Mouse (Mus musculus): Measurements from ENCODE around the gene Exd2. TPM values are rescaled to one million over a fixed set of nuclear protein-coding genes. Genes with fewer than 3 reads are reported as not detected.

Exd2 gene
- polyA plus RNA-seq, 1 experiment from 2014 or later: 34.9 TPM

- no peaks in the 10 kb centered on the region for H3K9me3 ChIP-seq (replicated peaks; ENCODE audit: control insufficient read depth, low read length)
- DNase-seq (ENCODE audit: low spot score): peak; percentile 41
- H3K4me3 ChIP-seq (ENCODE audit: low read depth, low read length): peak overlapping the region; percentile 53
- no peak for ATAC-seq (replicated peaks; ENCODE audit: insufficient number of reproducible peaks, low FRiP score, low TSS enrichment, low read depth)
- H3K36me3 ChIP-seq (replicated peaks; ENCODE audit: control insufficient read depth, insufficient read depth, low read depth, low read length): no peaks in the 10 kb centered on the region
- H3K27me3 ChIP-seq (ENCODE audit: control insufficient read depth, insufficient read depth, low read length): no peaks in the 10 kb centered on the region
- no peaks in the 10 kb centered on the region for H3K4me1 ChIP-seq (ENCODE audit: control insufficient read depth, insufficient read depth, low read length)
- no peak overlapping the region for H3K27ac ChIP-seq (replicated peaks; ENCODE audit: low read depth, low read length)
- H3K9ac ChIP-seq (replicated peaks; ENCODE audit: low read length): peak overlapping the region; percentile 59
- WGBS: 9% methylated on average over 17 of the region's 17 CpGs
- H3K4me2 ChIP-seq (ENCODE audit: low read depth, low read length): peak overlapping the region; percentile 80
These were observed 873 bp downstream of the Exd2 start for GRCm38 (mm10) chr12:80463666-80464269.

- H3K4me3 ChIP-seq (ENCODE audit: low read depth, low read length): no peak overlapping the region
- 87% methylated on average over 2 of the region's 2 CpGs for WGBS
- H3K36me3 ChIP-seq (replicated peaks; ENCODE audit: control insufficient read depth, insufficient read depth, low read depth, low read length): no peaks in the 10 kb centered on the region
- ATAC-seq (replicated peaks; ENCODE audit: insufficient number of reproducible peaks, low FRiP score, low TSS enrichment, low read depth): no peak
- H3K27me3 ChIP-seq (ENCODE audit: control insufficient read depth, insufficient read depth, low read length): no peaks in the 10 kb centered on the region
- no peak overlapping the region for H3K9ac ChIP-seq (replicated peaks; ENCODE audit: low read length)
- DNase-seq (ENCODE audit: low spot score): no peak
- no peaks in the 10 kb centered on the region for H3K9me3 ChIP-seq (replicated peaks; ENCODE audit: control insufficient read depth, low read length)
- no peaks in the 10 kb centered on the region for H3K4me1 ChIP-seq (ENCODE audit: control insufficient read depth, insufficient read depth, low read length)
- no peak overlapping the region for H3K27ac ChIP-seq (replicated peaks; ENCODE audit: low read depth, low read length)
- H3K4me2 ChIP-seq (ENCODE audit: low read depth, low read length): no peak overlapping the region
These were observed 7.3 kb downstream of the Exd2 start for GRCm38 (mm10) chr12:80470206-80470605.

GRCm38 (mm10) chr12:80471926-80472325, 9.0 kb downstream of the Exd2 start:
- Histone ChIP-seq H3K27ac (replicated peaks; ENCODE audit: low read depth, low read length) (no peak overlapping the region), H3K9ac (replicated peaks; ENCODE audit: low read length) (no peak overlapping the region), H3K36me3 (replicated peaks; ENCODE audit: control insufficient read depth, insufficient read depth, low read depth, low read length) (no peaks in the 10 kb centered on the region), H3K4me2 (ENCODE audit: low read depth, low read length) (no peak overlapping the region), H3K27me3 (ENCODE audit: control insufficient read depth, insufficient read depth, low read length) (no peaks in the 10 kb centered on the region), H3K4me3 (ENCODE audit: low read depth, low read length) (no peak overlapping the region), H3K9me3 (replicated peaks; ENCODE audit: control insufficient read depth, low read length) (no peaks in the 10 kb centered on the region), H3K4me1 (ENCODE audit: control insufficient read depth, insufficient read depth, low read length) (no peaks in the 10 kb centered on the region)
- DNase-seq (ENCODE audit: low spot score): no peak
- ATAC-seq (replicated peaks; ENCODE audit: insufficient number of reproducible peaks, low FRiP score, low TSS enrichment, low read depth): no peak
- 84% methylated on average over 4 of the region's 4 CpGs for WGBS

GRCm38 (mm10) chr12:80473731-80474130, 10.8 kb downstream of the Exd2 start:
- no peak overlapping the region for H3K27ac ChIP-seq (replicated peaks; ENCODE audit: low read depth, low read length)
- no peaks in the 10 kb centered on the region for H3K27me3 ChIP-seq (ENCODE audit: control insufficient read depth, insufficient read depth, low read length)
- H3K4me3 ChIP-seq (ENCODE audit: low read depth, low read length): no peak overlapping the region
- H3K36me3 ChIP-seq (replicated peaks; ENCODE audit: control insufficient read depth, insufficient read depth, low read depth, low read length): no peaks in the 10 kb centered on the region
- no peak for ATAC-seq (replicated peaks; ENCODE audit: insufficient number of reproducible peaks, low FRiP score, low TSS enrichment, low read depth)
- H3K9me3 ChIP-seq (replicated peaks; ENCODE audit: control insufficient read depth, low read length): no peaks in the 10 kb centered on the region
- WGBS: 78% methylated on average over 3 of the region's 3 CpGs
- DNase-seq (ENCODE audit: low spot score): no peak
- no peak overlapping the region for H3K9ac ChIP-seq (replicated peaks; ENCODE audit: low read length)
- H3K4me1 ChIP-seq (ENCODE audit: control insufficient read depth, insufficient read depth, low read length): no peaks in the 10 kb centered on the region
- no peak overlapping the region for H3K4me2 ChIP-seq (ENCODE audit: low read depth, low read length)

GRCm38 (mm10) chr12:80479986-80480385, 17.1 kb downstream of the Exd2 start:
- H3K4me1 ChIP-seq (ENCODE audit: control insufficient read depth, insufficient read depth, low read length): no peaks in the 10 kb centered on the region
- H3K27ac ChIP-seq (replicated peaks; ENCODE audit: low read depth, low read length): no peak overlapping the region
- H3K4me3 ChIP-seq (ENCODE audit: low read depth, low read length): no peak overlapping the region
- no peaks in the 10 kb centered on the region for H3K27me3 ChIP-seq (ENCODE audit: control insufficient read depth, insufficient read depth, low read length)
- WGBS: 82% methylated on average over 3 of the region's 3 CpGs
- H3K4me2 ChIP-seq (ENCODE audit: low read depth, low read length): no peak overlapping the region
- DNase-seq (ENCODE audit: low spot score) (no peak), ATAC-seq (replicated peaks; ENCODE audit: insufficient number of reproducible peaks, low FRiP score, low TSS enrichment, low read depth) (no peak)
- H3K9me3 ChIP-seq (replicated peaks; ENCODE audit: control insufficient read depth, low read length): no peaks in the 10 kb centered on the region
- H3K9ac ChIP-seq (replicated peaks; ENCODE audit: low read length): no peak overlapping the region
- H3K36me3 ChIP-seq (replicated peaks; ENCODE audit: control insufficient read depth, insufficient read depth, low read depth, low read length): no peaks in the 10 kb centered on the region; the same call in 1 of the 2 replicates

GRCm38 (mm10) chr12:80483397-80483796, 20.5 kb downstream of the Exd2 start:
- Histone ChIP-seq H3K36me3 (replicated peaks; ENCODE audit: control insufficient read depth, insufficient read depth, low read depth, low read length) (no peaks in the 10 kb centered on the region; the same call in 1 of the 2 replicates), H3K27ac (replicated peaks; ENCODE audit: low read depth, low read length) (no peak overlapping the region), H3K9ac (replicated peaks; ENCODE audit: low read length) (no peak overlapping the region), H3K27me3 (ENCODE audit: control insufficient read depth, insufficient read depth, low read length) (no peaks in the 10 kb centered on the region), H3K9me3 (replicated peaks; ENCODE audit: control insufficient read depth, low read length) (no peaks in the 10 kb centered on the region), H3K4me1 (ENCODE audit: control insufficient read depth, insufficient read depth, low read length) (no peaks in the 10 kb centered on the region), H3K4me2 (ENCODE audit: low read depth, low read length) (no peak overlapping the region), H3K4me3 (ENCODE audit: low read depth, low read length) (no peak overlapping the region)
- WGBS: 64% methylated on average over 3 of the region's 3 CpGs
- no peak for ATAC-seq (replicated peaks; ENCODE audit: insufficient number of reproducible peaks, low FRiP score, low TSS enrichment, low read depth)
- no peak for DNase-seq (ENCODE audit: low spot score)

- DNase-seq (ENCODE audit: low spot score): no peak
- no peaks in the 10 kb centered on the region for H3K27me3 ChIP-seq (ENCODE audit: control insufficient read depth, insufficient read depth, low read length)
- H3K4me2 ChIP-seq (ENCODE audit: low read depth, low read length): no peak overlapping the region
These were observed 30.4 kb downstream of the Exd2 start for GRCm38 (mm10) chr12:80493311-80493710.

GRCm38 (mm10) chr12:80495691-80496090, 32.8 kb downstream of the Exd2 start:
- 68% methylated on average over 1 of the region's 1 CpGs for WGBS
- Histone ChIP-seq H3K9me3 (replicated peaks; ENCODE audit: control insufficient read depth, low read length) (no peaks in the 10 kb centered on the region), H3K4me3 (ENCODE audit: low read depth, low read length) (no peak overlapping the region), H3K27me3 (ENCODE audit: control insufficient read depth, insufficient read depth, low read length) (no peaks in the 10 kb centered on the region), H3K36me3 (replicated peaks; ENCODE audit: control insufficient read depth, insufficient read depth, low read depth, low read length) (no peaks in the 10 kb centered on the region), H3K9ac (replicated peaks; ENCODE audit: low read length) (no peak overlapping the region), H3K4me2 (ENCODE audit: low read depth, low read length) (no peak overlapping the region), H3K4me1 (ENCODE audit: control insufficient read depth, insufficient read depth, low read length) (no peaks in the 10 kb centered on the region), H3K27ac (replicated peaks; ENCODE audit: low read depth, low read length) (no peak overlapping the region)
- DNase-seq (ENCODE audit: low spot score): no peak
- ATAC-seq (replicated peaks; ENCODE audit: insufficient number of reproducible peaks, low FRiP score, low TSS enrichment, low read depth): no peak

More at GRCm38 (mm10) chr12:80493311-80493710, 30.4 kb downstream of the Exd2 start:
- ATAC-seq (replicated peaks; ENCODE audit: insufficient number of reproducible peaks, low FRiP score, low TSS enrichment, low read depth): no peak
- no peak overlapping the region for H3K9ac ChIP-seq (replicated peaks; ENCODE audit: low read length)
- H3K9me3 ChIP-seq (replicated peaks; ENCODE audit: control insufficient read depth, low read length): no peaks in the 10 kb centered on the region
- whole genome bisulfite sequencing: 93% methylated on average over 5 of the region's 5 CpGs
- no peak overlapping the region for H3K4me3 ChIP-seq (ENCODE audit: low read depth, low read length)
- H3K27ac ChIP-seq (replicated peaks; ENCODE audit: low read depth, low read length): no peak overlapping the region
- H3K4me1 ChIP-seq (ENCODE audit: control insufficient read depth, insufficient read depth, low read length): no peaks in the 10 kb centered on the region
- no peaks in the 10 kb centered on the region for H3K36me3 ChIP-seq (replicated peaks; ENCODE audit: control insufficient read depth, insufficient read depth, low read depth, low read length)
